Mouse (Mus musculus) urinary bladder, postnatal 14 days (tissue): ENCODE measurements around the gene Sord.
"Not testable (repeated sequence)": the region's sequence is repeated elsewhere in the genome, so short reads cannot be mapped to it uniquely, and the experiment has no call there.

ENCODE experiments used
- DNase-seq: peaks from one replicate; pipeline ENCODE4 v3.0.0; 2021; ENCODE audit warnings: low spot score

Sord gene

GRCm38 (mm10) chr2:122234611-122235288, at the start of gene Sord:
Gene Sord (plus strand): TSS chr2:122234749.
- DNase-seq, result peak; percentile 74

- DNase-seq, result no peak
Observed at GRCm38 (mm10) chr2:122185086-122185485, 49.5 kb upstream of the Sord start.

- no peak for DNase-seq
Observed at GRCm38 (mm10) chr2:122186106-122186505, 48.4 kb upstream of the Sord start, which contains the start of the genes Patl2 and Terb2. Gene Patl2 (minus strand): TSS chr2:122186189. Gene Terb2 (plus strand): TSS chr2:122186272.

GRCm38 (mm10) chr2:122186751-122187150, 47.8 kb upstream of the Sord start:
- no peak for DNase-seq

GRCm38 (mm10) chr2:122191849-122192248, 42.7 kb upstream of the Sord start:
- DNase-seq, result no peak

- no peak for DNase-seq
Observed at GRCm38 (mm10) chr2:122194509-122194929, 40.0 kb upstream of the Sord start.

GRCm38 (mm10) chr2:122201501-122201900, 33.0 kb upstream of the Sord start:
- DNase-seq, result no peak

GRCm38 (mm10) chr2:122206440-122207107, 28.0 kb upstream of the Sord start:
- no peak for DNase-seq

- no peak for DNase-seq
Observed at GRCm38 (mm10) chr2:122210534-122211228, 23.9 kb upstream of the Sord start.

- DNase-seq, result not testable (repeated sequence)
Observed at GRCm38 (mm10) chr2:122217075-122217474, 17.5 kb upstream of the Sord start.

DNA sequence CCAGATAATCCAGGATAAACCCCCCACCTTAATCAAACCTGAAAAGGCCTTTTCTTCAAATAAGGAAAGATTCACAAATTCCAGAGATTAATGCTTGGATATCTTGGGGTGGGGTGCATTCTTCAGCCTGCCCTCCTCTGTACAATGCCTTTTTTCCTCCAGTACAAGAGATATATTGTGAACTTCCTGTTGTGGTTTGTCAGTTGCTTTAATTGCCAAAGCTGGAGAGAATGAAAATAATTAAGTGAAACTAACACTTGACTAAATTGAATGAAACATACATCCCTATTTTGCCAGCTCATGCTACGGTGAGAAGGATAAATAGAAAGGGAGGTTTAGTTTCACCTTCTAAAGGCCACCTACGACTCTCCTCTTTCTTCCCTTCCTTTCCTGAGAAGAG, 16.3 kb upstream of the Sord start:
- no peak for DNase-seq

GRCm38 (mm10) chr2:122221378-122221777, 13.2 kb upstream of the Sord start:
- no peak for DNase-seq

GRCm38 (mm10) chr2:122221798-122222197, 12.8 kb upstream of the Sord start:
- no peak for DNase-seq

DNA sequence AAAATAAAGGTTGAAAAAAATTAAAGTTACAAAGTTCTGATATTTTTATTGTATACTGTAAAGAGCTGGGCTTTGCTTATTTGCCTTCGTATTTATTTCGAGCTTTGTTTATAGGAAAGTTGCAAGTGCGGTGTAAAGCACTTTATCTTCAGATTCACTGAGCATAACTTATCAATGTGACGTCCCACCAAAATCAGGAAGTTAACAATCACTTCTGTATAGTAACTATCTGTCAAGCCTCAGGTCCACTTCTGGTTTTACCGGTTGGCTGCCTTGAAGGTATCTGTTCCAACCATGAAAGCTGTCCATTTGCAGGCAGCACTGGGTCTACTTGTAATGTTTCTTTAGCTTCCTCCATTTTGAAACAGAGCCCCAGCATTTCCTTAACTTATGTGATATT, 12.3 kb upstream of the Sord start:
- no peak for DNase-seq

DNA sequence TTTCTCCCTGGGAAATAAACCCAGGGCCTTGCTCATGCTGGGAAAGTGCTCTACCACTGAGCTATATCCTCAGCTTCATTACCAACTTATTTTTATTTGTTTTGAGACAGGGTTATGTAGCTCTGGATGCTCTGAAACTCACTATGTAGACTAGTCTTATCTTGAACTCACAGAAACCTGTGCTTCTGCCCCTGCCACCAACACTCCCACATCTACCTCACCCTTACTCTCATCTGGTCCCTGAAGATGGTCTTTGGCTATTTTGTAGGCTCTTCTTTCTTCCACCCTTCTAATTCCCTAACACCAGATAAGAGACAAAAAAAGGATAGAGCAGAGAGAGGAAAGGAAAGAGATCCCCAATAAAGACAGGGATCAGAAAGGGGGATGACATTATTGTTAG, 10.9 kb upstream of the Sord start:
- no peak for DNase-seq

GRCm38 (mm10) chr2:122230395-122230794, 4.2 kb upstream of the Sord start:
- peak; percentile 62 for DNase-seq

GRCm38 (mm10) chr2:122231616-122232015, 2.9 kb upstream of the Sord start:
- DNase-seq, result no peak

DNA sequence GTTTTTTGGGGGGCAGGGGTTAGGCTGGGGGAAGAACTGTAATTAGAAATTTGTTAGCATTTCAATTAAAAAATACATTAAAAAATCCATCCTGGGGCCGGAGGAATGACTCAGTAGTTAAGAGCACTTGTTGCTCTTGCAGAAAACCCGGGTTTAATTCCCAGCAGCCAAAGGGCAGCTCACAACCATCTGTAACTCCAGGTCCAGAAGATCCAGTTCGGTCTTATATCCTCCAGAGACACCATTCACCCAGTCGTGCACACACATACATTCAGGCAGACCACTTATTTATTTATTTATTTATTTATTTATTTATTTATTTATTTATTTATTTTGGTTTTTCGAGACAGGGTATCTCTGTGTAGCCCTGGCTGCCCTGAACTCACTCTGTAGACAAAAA, 1.2 kb upstream of the Sord start:
- DNase-seq, result no peak

DNA sequence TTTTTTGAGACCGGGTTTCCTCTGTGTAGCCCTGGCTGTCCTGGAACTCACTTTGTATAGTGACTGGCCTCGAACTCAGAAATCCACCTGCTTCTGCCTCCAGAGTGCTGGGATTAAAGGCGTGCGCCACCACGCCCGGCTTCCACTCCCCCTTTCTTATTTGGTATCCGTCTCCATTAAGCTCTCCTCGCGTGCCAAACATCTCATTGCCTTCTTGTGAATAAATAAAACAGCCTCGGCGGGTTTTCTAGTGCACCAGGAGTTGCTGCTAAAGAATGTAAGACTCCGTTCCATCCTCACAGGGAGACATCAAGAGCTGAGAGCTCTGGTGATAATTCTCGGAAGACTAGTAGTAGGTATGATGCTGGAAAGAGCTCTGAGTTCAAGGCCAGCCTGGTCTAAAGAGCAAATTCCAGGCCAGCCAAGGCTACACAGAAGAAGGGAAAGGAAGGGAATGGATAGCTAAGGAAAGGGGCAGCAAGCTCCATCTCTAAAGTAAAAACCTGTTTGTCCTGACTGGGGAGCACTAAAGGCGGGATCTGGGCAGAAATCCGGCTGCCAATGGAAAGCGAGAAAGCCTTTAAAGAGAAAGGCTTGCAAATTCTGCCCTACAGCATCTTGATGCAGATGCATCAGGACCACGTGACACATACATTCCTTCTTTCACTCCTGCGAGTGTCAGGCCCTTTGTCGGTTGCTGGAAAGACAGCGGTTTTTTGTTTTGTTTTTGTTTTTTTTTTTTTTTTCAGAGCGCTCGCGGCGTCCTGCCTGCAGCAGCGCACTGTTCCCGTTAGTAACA, 591 bp upstream of the Sord start:
- peak; percentile 54 for DNase-seq

- DNase-seq, result no peak
Observed at GRCm38 (mm10) chr2:122235425-122235824, 876 bp downstream of the Sord start.

DNA sequence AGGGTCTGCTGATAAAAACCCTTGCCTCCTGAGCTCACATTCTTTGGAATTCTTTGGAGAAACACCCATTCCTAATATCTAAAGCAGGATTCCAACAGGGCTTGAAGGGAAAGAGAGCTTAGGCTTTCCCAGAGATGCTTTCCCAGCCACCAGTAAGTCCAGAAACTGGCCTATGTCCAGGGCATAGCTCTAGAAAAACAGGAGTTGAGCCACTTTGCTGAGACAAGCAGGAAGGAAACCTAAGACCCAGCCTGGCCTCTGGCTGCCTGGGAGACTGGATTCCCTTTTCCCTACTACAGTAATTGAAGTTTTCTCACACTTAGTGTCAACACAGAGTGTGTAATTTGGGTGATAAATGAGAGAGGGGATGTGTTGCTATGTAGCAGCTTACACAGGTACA, 1.8 kb downstream of the Sord start:
- DNase-seq, result no peak

DNA sequence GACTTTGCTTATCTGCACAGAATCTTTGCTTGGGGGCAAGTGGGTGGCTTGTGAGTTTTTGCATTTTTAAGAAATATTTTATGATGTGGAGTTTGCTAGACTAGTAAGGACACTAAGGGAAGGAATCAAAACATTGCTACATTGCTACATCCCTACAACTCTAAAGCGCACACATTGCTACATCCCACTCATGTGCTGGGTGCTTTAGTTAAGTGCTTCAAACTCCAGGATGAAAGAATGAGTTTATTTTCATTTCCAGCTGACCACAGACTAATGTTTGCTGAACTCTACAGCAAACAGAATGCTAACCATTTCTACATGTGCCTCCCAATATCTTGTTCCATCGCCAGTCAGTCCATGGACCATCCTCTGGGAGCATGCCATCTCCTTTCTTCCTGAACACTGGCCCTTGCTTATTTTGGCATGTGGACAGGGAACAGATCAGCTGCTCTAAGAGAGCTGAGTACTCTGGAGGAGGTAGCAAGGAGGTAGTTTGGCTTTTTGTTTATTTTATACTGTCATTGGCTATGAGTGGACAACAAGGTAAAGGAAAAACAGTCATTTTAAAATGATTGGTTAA, 3.4 kb downstream of the Sord start:
- no peak for DNase-seq
